Mouse (Mus musculus) gastrocnemius, postnatal 4 days (tissue): ENCODE results near the gene Pik3r1. TPM values are rescaled to one million over a fixed set of nuclear protein-coding genes. Genes with fewer than 3 reads are reported as not detected.

Experiments used
- DNase-seq, 2 experiments: peaks; one replicate each; pipeline ENCODE4 v3.0.0; 2021 to 2022; ENCODE audit warnings: low spot score in 2 of 2, mixed read lengths in 2 of 2
- total RNA-seq, 2 experiments: library from RNA; stranded (reverse); gene quantifications; 2 replicates each; pipeline ENCODE4 v1.2.3; 2021

Pik3r1 gene
- total RNA-seq, 2 experiments from 2014 or later = 42.1 to 45.5 TPM

GRCm38 (mm10) chr13:101690167-101690566 is 77.8 kb downstream of the Pik3r1 start:
- DNase-seq = no peak

GRCm38 (mm10) chr13:101686256-101686655 is 81.8 kb downstream of the Pik3r1 start:
- DNase-seq = no peak

- DNase-seq = no peak
Measured at GRCm38 (mm10) chr13:101684706-101685105, 83.3 kb downstream of the Pik3r1 start.

- DNase-seq = no peak
Measured at GRCm38 (mm10) chr13:101682378-101682777, 85.6 kb downstream of the Pik3r1 start.

- DNase-seq = no peak
Measured at GRCm38 (mm10) chr13:101680083-101680482, 87.9 kb downstream of the Pik3r1 start.

GRCm38 (mm10) chr13:101678984-101679383 is 89.0 kb downstream of the Pik3r1 start:
- no peak for DNase-seq

DNA sequence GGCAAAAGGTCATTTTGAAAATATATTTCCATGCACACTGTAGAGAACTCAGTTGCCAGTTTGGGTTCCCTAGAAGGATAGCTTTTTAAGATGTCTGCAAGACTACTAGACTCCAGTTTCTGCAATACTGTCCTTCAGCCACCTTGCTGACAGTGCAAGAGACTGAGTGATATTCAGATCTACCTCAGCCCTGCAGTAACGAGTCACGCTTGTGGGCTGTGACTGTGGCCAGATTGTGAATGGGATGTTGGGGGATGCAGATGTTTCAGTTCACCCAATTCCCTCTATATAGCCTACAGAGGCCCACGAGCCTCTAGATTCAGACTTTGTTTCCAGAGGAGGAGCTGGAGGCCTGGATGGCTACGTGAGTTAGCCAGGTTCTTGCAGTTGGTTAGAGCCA is 90.0 kb downstream of the Pik3r1 start:
- DNase-seq = no peak

GRCm38 (mm10) chr13:101673876-101674275 is 94.1 kb downstream of the Pik3r1 start:
- no peak for DNase-seq

GRCm38 (mm10) chr13:101668859-101669258 is 99.2 kb downstream of the Pik3r1 start:
- DNase-seq = no peak

DNA sequence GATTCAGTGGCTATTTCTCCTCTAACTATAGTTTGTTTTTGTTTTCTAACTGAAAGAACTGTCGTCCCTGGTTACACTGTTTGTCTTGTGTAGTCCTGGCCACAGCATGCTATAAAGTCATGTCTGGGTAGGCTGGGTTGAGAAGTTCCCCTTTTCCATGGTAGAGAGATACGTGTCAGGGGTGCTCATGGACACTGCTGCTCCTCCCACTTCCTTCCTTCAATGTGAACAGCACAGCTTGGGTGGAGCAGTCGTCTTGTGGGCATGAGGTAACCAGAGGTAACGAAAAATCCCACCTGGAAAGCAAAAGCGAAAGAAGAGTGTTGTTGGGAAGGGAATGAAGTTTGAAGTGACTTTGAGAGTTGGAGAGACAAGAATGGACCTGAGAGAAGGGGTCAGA is 104.0 kb downstream of the Pik3r1 start:
- no peak for DNase-seq

DNA sequence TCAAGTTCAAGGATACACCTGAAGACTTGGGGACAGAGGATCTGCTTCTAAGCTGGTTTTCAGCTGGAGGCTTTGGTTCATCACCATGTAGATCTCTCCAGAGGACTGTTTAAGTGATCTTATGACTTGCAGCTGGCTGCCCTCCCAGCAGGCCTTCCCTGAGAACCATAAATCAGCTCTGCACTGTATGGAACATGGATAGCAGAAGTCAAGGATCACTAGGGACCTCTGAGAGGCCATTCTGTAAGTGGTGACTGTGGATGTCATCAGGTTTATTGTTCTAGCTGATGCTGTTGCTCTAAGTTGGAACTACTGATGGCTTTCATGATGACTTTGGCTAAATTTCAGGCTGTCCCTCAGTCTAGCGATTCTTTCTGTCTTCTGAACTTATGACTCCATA is 105.1 kb downstream of the Pik3r1 start:
- DNase-seq = no peak

- DNase-seq = no peak
Measured at GRCm38 (mm10) chr13:101661567-101661966, 106.5 kb downstream of the Pik3r1 start.

GRCm38 (mm10) chr13:101660187-101660586 is 107.8 kb downstream of the Pik3r1 start:
- no peak for DNase-seq

- no peak for DNase-seq
Measured at GRCm38 (mm10) chr13:101652131-101652530, 115.9 kb downstream of the Pik3r1 start.

- DNase-seq = no peak
Measured at GRCm38 (mm10) chr13:101641632-101642031, 126.4 kb downstream of the Pik3r1 start.

DNA sequence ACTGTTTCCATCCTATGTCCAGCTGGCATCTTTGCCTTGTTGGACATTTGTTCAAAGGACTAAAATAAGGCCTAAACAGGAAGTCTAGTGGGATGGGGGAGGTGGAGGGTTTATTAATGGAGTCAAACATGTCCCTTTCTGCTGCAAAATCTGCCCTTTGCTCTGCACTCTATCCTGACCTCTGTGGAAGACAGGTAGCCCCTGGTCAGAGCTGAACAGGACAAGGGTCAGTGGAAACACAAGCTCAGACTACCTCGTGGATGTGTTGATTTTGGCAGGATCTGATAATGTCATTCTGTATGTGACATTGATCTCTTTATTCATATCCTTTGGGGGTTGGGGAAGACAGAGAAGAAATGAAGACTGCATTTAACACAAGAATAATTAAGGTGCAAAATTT is 132.2 kb downstream of the Pik3r1 start:
- DNase-seq = no peak

- no peak for DNase-seq
Measured at GRCm38 (mm10) chr13:101634420-101634819, 133.6 kb downstream of the Pik3r1 start.

DNA sequence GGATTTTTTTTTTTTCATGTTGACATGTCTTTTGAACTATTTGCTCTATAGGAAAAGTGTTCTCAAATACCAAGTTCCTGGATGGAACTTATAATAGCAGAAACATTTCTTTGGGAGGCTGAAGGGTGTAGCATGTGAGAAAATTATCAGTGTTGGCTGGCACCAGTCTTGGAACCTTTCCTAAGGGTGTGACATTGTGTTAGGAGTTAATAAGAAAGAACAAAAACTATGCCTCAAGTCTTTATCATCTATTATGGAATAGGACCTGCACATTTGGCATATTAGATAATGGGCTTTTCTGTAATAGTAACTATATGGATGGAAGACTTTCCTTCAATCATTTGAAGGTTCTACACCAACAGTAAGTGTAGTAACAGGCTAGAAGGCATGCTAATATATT is 134.4 kb downstream of the Pik3r1 start:
- DNase-seq = no peak

DNA sequence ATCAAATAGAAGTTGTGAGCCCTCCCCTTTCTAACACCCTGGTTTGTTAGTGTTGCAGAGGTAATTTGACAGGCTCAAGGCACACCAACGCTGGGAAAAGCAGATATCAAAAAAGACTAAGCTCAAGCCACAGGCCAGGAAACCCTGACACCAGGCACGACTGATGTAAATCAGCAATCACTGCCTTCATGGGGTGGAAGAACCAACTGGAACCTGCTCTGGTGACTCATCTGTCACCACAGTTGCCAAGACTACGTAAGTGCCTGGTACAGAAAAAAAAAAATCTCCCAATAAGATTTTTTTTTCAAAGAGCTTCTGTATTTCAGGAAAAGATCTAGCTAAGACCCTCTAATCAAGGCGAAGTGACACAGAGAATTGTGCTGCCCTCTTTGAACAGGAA is 135.2 kb downstream of the Pik3r1 start:
- DNase-seq = no peak

- DNase-seq = no peak
Measured at GRCm38 (mm10) chr13:101631561-101631960, 136.5 kb downstream of the Pik3r1 start.
